Mouse (Mus musculus) cerebellum, adult 18-20 months (tissue): Measurements from ENCODE around the gene Zfp281.

ENCODE experiments used
- DNase-seq, 2 experiments: peaks; one replicate each; pipeline ENCODE4 v3.0.0; 2021

Zfp281 gene

DNA sequence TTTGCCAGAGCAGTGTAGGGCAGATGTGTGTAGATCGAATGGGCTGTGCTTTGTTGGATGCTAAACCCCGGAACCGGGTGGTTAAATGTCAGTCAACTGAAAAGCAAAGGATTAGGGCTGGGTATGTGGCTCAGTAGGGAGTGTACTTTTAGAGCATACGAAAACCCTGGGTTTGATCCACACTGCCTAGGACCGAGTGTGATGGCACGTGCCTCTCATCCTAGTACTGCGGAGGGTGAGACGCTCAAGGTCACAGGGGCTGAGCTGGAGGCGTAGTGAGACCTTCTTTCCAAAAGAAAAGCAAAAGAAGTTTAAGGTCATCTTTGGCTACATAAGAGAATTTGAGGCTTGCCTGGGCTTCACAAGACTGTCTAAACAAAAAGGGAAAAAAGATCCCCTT is 34.6 kb downstream of the Zfp281 start:
- DNase-seq, result no peak

- DNase-seq, result no peak
Measured at GRCm38 (mm10) chr1:136659917-136660316, 35.2 kb downstream of the Zfp281 start.

DNA sequence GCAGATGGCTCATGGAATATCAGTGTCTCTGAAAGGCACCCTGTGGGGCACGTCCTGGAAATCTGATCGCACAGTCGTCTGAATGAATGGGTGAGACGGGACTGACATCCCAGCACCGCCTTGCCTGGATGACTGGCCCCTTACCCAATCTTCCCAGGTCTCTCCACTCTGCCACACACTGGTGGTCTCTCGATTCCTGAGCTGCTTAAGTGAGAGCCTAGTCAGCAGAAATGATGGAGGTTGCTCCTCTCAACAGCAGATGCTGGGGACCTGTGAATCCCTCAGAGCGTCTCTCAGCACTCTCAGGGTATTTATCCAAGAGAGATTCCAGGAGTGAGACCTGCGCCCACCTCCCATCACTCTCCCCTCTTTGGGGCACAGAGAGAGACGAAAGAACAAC is 36.8 kb downstream of the Zfp281 start:
- DNase-seq, result no peak

- DNase-seq, result no peak
Measured at GRCm38 (mm10) chr1:136661939-136662563, 37.4 kb downstream of the Zfp281 start.

- no peak for DNase-seq
Measured at GRCm38 (mm10) chr1:136664921-136665582, 40.4 kb downstream of the Zfp281 start.

DNA sequence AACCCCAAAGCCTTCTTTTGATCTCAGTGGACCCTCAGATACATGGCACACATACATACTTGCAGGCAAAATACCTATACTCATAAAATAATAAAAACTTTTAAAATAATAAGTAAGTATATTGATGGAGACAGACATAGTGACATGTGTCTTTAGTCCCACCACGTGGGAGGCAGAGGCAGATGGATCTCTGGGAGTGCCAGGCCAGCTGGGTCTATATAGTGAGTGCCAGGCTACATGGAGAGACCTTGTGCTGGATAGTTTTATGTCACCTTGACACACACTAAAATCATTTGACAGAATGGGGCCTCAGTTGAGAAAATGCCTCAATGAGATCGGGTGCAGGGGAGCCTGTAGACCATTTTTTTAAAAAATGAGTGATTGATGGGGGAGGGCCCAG is 41.8 kb downstream of the Zfp281 start:
- DNase-seq, result no peak

DNA sequence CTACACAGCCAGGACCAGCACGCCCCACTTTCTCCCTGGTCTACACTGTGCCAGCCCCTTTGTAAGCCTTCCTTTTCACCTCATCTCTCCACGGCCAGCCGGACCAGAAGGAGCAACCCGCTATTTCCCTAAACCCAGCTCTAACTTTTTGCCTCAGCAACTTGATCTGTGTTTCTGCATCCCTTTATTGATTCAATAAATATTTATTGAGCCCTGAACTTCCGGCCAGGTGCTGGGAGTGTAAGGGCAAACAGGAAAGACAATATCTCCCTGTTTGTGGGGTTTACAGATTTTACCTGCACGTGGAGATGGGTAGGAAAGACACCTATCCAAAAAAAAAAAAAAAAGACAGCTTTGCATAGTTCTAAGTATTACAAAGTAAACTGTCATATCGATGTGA is 45.2 kb downstream of the Zfp281 start:
- DNase-seq, result no peak

- DNase-seq, result peak in 1 of 2 experiments; percentile 4
Measured at GRCm38 (mm10) chr1:136670421-136670820, 45.7 kb downstream of the Zfp281 start.

- DNase-seq, result no peak
Measured at GRCm38 (mm10) chr1:136671767-136672434, 47.2 kb downstream of the Zfp281 start.

GRCm38 (mm10) chr1:136672564-136672963 is 47.9 kb downstream of the Zfp281 start:
- DNase-seq, result no peak

DNA sequence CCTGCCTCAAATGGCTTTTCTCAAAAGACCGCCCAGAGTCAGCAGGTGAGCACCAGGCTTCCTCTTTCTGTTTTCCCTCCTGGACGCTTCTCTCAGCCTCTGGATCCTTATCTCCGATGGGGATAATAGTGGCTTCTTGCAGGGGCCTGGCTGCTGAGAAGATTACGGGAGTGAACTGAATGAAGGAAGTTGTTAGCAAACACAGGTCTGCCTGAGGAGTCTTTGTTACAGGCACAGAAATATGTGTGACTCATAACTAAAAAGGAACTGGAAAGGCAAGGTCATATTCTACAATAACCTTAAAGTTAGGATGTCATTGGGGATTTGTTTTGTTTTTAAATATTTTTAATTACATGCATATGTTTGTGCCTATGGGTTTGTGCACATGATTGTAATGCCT is 48.6 kb downstream of the Zfp281 start:
- DNase-seq, result no peak

DNA sequence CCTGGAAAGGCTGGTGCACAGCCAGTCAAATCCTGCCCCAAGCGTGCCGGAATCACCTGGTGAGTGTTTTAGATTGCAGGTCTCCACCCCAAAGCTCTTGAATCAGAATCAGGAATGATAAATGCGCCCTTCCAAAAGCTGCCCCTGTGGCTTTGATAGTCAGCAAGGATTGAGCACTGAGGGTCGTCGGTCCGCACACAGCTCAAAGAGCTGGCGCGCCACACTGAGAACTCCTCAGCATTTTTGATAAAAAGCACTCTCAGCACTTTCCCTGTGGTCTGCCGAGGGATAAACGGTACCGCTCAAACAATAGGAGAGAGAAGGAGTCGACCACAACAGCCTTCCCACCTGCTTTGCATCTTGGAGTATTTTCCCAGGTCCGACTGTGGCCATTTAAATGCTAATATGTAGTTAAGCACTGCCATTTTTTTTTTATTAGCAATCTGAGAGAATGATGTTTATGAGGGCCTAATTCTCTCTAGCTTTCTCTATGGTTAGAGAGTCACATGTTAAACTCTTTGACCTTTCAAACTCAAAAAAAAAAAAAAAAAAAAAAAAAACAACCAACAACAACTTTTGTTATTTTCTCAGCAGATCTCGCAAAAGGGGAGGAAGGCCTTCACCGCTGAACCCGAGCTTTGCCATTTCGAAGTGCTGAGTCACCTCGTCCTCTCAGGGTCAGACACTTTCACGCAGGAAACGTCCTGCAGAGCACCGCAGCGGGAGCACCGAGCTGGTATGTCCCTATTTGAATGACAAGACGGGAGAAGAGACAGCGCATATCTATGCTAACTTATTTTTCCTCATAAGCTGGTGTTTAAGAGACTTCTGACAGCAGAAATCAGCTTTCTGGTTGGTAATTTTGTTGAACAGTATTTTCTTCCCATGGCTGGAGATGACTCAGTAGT is 50.1 kb downstream of the Zfp281 start:
- DNase-seq, result no peak

GRCm38 (mm10) chr1:136675736-136676444 is 51.2 kb downstream of the Zfp281 start:
- DNase-seq, result no peak

DNA sequence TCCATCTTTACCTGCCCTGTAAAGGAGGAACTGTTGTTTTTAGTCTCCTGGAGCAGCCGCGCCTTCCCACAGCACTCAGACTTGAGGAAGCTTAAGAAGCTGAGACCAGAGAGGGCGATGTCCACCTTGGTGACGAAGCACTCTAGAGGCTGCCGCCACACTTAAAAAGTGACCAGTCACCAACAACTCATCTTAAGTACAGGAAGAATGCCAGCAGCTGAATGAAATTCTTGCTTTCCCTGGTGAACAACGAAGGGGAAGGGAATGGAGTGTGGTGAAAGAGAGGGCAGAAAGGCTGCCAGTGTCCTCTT is 51.7 kb downstream of the Zfp281 start:
- DNase-seq, result no peak

DNA sequence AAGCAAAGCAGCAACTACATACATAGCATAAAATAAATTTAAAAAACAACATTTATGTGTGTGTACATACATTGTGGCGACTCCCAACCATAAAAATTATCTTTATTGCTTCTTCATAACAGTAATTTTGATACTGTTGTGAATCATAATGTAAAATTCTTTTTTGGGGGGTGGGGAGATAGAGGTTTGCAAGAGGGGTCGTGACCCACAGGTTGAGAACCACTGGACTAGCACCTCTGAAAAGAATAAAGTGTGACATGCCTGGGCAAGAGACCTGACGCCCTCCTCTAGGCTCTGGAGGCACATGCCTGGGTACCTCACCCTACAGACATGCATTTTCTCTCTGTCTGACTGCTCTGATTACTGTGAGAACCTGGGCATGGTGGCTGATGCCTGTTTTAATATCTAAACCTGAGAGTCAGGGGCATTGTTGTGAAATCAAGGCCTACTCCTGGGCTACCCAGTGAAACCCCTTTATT is 53.2 kb downstream of the Zfp281 start:
- DNase-seq, result no peak

DNA sequence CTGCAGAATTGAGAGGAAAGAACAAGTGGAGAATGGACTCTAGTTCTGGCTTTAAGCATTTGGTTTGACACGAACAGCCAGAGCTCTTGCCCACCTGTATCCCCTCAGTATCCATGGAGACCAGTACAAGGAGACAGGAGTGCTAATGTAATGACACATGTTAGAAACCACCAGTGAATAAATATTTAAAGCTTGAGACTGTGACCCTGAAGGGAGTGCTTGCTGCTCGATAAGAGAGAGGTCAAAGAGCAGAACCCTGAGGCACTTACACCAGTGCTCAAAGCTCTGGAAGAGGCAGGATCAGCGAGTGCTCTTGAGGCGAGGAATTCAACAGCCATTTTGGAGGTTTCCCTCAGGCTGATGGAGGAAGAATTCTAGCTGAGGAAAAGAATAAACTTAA is 54.1 kb downstream of the Zfp281 start:
- DNase-seq, result no peak
